ENCODE assay signal across 10 mouse cellular contexts in the genomic region with DNA sequence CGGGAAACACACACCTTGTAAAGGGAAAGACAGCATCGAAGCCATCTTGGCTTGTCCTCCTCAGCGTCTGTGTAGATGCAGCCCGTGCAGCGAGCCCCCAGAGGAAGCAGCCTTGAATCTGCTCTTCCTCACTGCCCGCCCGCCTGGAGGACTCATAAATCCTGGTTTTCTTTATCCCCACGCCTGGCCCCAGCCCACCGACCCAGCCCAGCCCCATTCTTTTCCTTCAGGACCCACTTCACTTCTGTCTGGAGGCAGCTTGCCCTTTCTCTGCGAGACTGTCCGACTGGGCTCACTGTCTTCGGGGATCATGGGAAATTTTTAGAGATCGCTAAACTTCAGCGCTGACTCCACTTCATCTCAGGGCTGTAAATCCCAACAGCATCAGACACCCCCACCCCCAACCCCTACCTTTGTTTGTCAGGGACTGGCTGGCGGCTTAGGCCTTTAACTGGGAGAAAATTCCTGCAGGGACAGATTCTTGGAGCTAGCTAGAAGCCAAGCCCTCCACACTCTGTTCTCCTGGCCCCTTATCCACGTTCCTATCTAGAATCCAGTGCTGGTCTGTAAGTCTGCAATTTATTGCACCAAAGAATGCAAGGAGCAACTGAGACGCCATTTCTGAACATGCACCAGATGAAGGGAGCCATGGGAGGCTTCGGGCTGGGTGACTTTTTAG. TPM values are rescaled to one million over a fixed set of nuclear protein-coding genes. Genes with fewer than 3 reads are reported as not detected.
DNase-seq lines count a peak whose midpoint lies in the region; ATAC-seq lines count a peak whose summit lies in the region.
"Had no signal": no experiment of that assay in that cellular context is flagged by ENCODE, and none has a peak within 500 bp of the region (broad histone marks: within the 10 kb centered on the region; RNA-seq: fewer than 3 reads in every experiment).

No protein-coding gene starts in this region.

- no peak; the same call in 1 of the 2 replicates for ATAC-seq in kidney, embryonic 16.5 days (ENCODE audit: low FRiP score, low TSS enrichment)
- no peak for ATAC-seq in hindbrain, embryonic 16.5 days
- peak; percentile 51; the same call in 1 of the 2 replicates for ATAC-seq in neural tube, embryonic 12.5 days (ENCODE audit: low FRiP score, low read depth)
- ATAC-seq: inflammation-experienced regulatory T-cells, adult 6 months; Patski had no signal

- H3K4me3 ChIP-seq in kidney, embryonic 16.5 days (ENCODE audit: low read length) = peak overlapping the region; percentile 13; the same call in 1 of the 2 replicates
- H3K4me3 ChIP-seq in embryonic facial prominence, embryonic 10.5 days = peak overlapping the region; percentile 25
- H3K4me3 ChIP-seq in hindbrain, embryonic 16.5 days (ENCODE audit: low read length) = peak overlapping the region; percentile 4; the same call in 1 of the 2 replicates
- H3K4me3 ChIP-seq in neural tube, embryonic 12.5 days = no peak overlapping the region

- 10% methylated on average over 18 of the region's 18 CpGs for WGBS in kidney, embryonic 16.5 days
- WGBS in embryonic facial prominence, embryonic 10.5 days = 36% methylated on average over 18 of the region's 18 CpGs
- 19% methylated on average over 18 of the region's 18 CpGs for WGBS in hindbrain, embryonic 16.5 days
- WGBS in neural tube, embryonic 12.5 days = 11% methylated on average over 18 of the region's 18 CpGs

- intact Hi-C loops in left cerebral cortex, postnatal 14 days (cut with DNase I) = no loop called here

- no peaks in the 10 kb centered on the region; the same call in 1 of the 2 replicates for H3K9me3 ChIP-seq in kidney, embryonic 16.5 days (ENCODE audit: low read length)
- peaks cover 4% of the 10 kb centered on the region; the same call in 1 of the 2 replicates for H3K9me3 ChIP-seq in embryonic facial prominence, embryonic 10.5 days
- no peaks in the 10 kb centered on the region for H3K9me3 ChIP-seq in hindbrain, embryonic 16.5 days (ENCODE audit: control insufficient read depth, low read length)
- H3K9me3 ChIP-seq in neural tube, embryonic 12.5 days = no peaks in the 10 kb centered on the region

- peak overlapping the region; percentile 79 for H3K27ac ChIP-seq in kidney, embryonic 16.5 days (ENCODE audit: low read length)
- H3K27ac ChIP-seq in embryonic facial prominence, embryonic 10.5 days (replicated peaks) = peak overlapping the region; percentile 75
- peak overlapping the region; percentile 21 for H3K27ac ChIP-seq in hindbrain, embryonic 16.5 days (ENCODE audit: low read depth, low read length)
- H3K27ac ChIP-seq in neural tube, embryonic 12.5 days = peak overlapping the region; percentile 50

- peak overlapping the region; percentile 44 for H3K4me2 ChIP-seq in kidney, embryonic 16.5 days (replicated peaks; ENCODE audit: low read depth, low read length)
- H3K4me2 ChIP-seq in hindbrain, embryonic 16.5 days (ENCODE audit: low read length) = peak overlapping the region; percentile 42
- peak overlapping the region; percentile 55 for H3K4me2 ChIP-seq in neural tube, embryonic 12.5 days (replicated peaks)

- H3K4me1 ChIP-seq in kidney, embryonic 16.5 days (ENCODE audit: insufficient read depth, low read length) = peaks cover 59% of the 10 kb centered on the region
- H3K4me1 ChIP-seq in embryonic facial prominence, embryonic 10.5 days = peaks cover 56% of the 10 kb centered on the region
- peaks cover 13% of the 10 kb centered on the region for H3K4me1 ChIP-seq in hindbrain, embryonic 16.5 days (ENCODE audit: control insufficient read depth, insufficient read depth, low read depth, low read length)
- peaks cover 22% of the 10 kb centered on the region for H3K4me1 ChIP-seq in neural tube, embryonic 12.5 days

- no peaks in the 10 kb centered on the region for H3K36me3 ChIP-seq in kidney, embryonic 16.5 days (ENCODE audit: insufficient read depth, low read length)
- no peaks in the 10 kb centered on the region for H3K36me3 ChIP-seq in embryonic facial prominence, embryonic 10.5 days (replicated peaks)
- no peaks in the 10 kb centered on the region for H3K36me3 ChIP-seq in hindbrain, embryonic 16.5 days (ENCODE audit: control insufficient read depth, insufficient read depth, low read length)
- H3K36me3 ChIP-seq in neural tube, embryonic 12.5 days = no peaks in the 10 kb centered on the region

- no peak for DNase-seq in kidney, adult 9 months
- peak; percentile 75 for DNase-seq in embryonic facial prominence, embryonic 10.5 days (ENCODE audit: low spot score)
- DNase-seq in gastrocnemius, postnatal 10 days = no peak
- DNase-seq in left cerebral cortex, postnatal 14 days (ENCODE audit: low spot score in 2 of 2) = no peak
- no peak for DNase-seq in c-Kit-positive CD71-positive TER-119-positive erythroid progenitor cells, embryonic 14.5 days (ENCODE audit: low spot score)

- peak overlapping the region; percentile 27 for H3K9ac ChIP-seq in kidney, embryonic 16.5 days (replicated peaks; ENCODE audit: low read length)
- peak overlapping the region; percentile 12 for H3K9ac ChIP-seq in hindbrain, embryonic 16.5 days (ENCODE audit: low read depth, low read length)
- H3K9ac ChIP-seq in neural tube, embryonic 12.5 days = 0 out of 2 replicates have a peak overlapping the region, but pooled peaks have one; percentile 33

- H3K27me3 ChIP-seq in kidney, embryonic 16.5 days (ENCODE audit: insufficient read depth, low read length) = no peaks in the 10 kb centered on the region
- no peaks in the 10 kb centered on the region for H3K27me3 ChIP-seq in embryonic facial prominence, embryonic 10.5 days (replicated peaks; ENCODE audit: low read depth, poor library complexity, severe bottlenecking)
- H3K27me3 ChIP-seq in hindbrain, embryonic 16.5 days (replicated peaks; ENCODE audit: control insufficient read depth, insufficient read depth, low read length) = no peaks in the 10 kb centered on the region
- H3K27me3 ChIP-seq in neural tube, embryonic 12.5 days (replicated peaks) = no peaks in the 10 kb centered on the region
- H3K27me3 ChIP-seq: Patski had no signal

RNA-seq across cellular contexts. Expression of a gene that starts 57.0 kb away (rescaled TPM):
- polyA plus RNA-seq in kidney, embryonic 16.5 days (2015; fragmentation: Nextera tagmentation; extraction: Ambion mirVana) = 25.4 and 28.6 TPM in 2 replicates
- 20.4 and 20.8 TPM in 2 replicates for polyA plus RNA-seq in embryonic facial prominence, embryonic 10.5 days (2016; fragmentation: Nextera tagmentation; extraction: Ambion mirVana)
- polyA plus RNA-seq in hindbrain, embryonic 16.5 days (2015; fragmentation: Nextera tagmentation; extraction: Ambion mirVana) = 8.1 and 8.9 TPM in 2 replicates
- polyA plus RNA-seq in neural tube, embryonic 12.5 days (2016; fragmentation: Nextera tagmentation; extraction: Ambion mirVana) = 14.6 and 14.8 TPM in 2 replicates
- 10 to 100 TPM; 12.8 to 16.3 TPM for total RNA-seq in gastrocnemius, postnatal 10 days (2021)
- 10 to 100 TPM in 1 of 2 experiments, 1 to 10 TPM in 1; 9.4 to 10.7 TPM for total RNA-seq in left cerebral cortex, postnatal 14 days (2021)

Comparison
In these comparisons a context has a peak if more than half of its experiments do, and no peak if none do; other contexts are left out.
1. H3K27ac ChIP-seq: peak in every context shown above with its lines; median percentile 79 in kidney, embryonic 16.5 days; 75 in embryonic facial prominence, embryonic 10.5 days; 50 in neural tube, embryonic 12.5 days; 21 in hindbrain, embryonic 16.5 days.